Mouse (Mus musculus): ENCODE data around the gene Myo5a. TPM values are rescaled to one million over a fixed set of nuclear protein-coding genes. Genes with fewer than 3 reads are reported as not detected.
A peak's percentile ranks its signal among the peaks of the same experiment; 100 is the strongest.
"Not testable (repeated sequence)": the region's sequence is repeated elsewhere in the genome, so short reads cannot be mapped to it uniquely, and the experiment has no call there.

The Myo5a gene
- polyA plus RNA-seq, 1 experiment from 2014 or later = 18.1 TPM

- Histone ChIP-seq H3K27ac (replicated peaks) (no peak overlapping the region), H3K9me3 (replicated peaks) (no peaks in the 10 kb centered on the region), H3K4me1 (peaks cover 5% of the 10 kb centered on the region), H3K4me3 (no peak overlapping the region), H3K36me3 (no peaks in the 10 kb centered on the region), H3K27me3 (ENCODE audit: low read depth, poor library complexity, severe bottlenecking) (no peaks in the 10 kb centered on the region)
- no peak for DNase-seq (ENCODE audit: low spot score)
- WGBS = 91% methylated on average over 13 of the region's 13 CpGs
Measured at GRCm38 (mm10) chr9:75246080-75246930, 175.5 kb downstream of the Myo5a start.

- peaks cover 5% of the 10 kb centered on the region for H3K4me1 ChIP-seq
- H3K36me3 ChIP-seq = no peaks in the 10 kb centered on the region
- WGBS = 88% methylated on average over 6 of the region's 6 CpGs
- H3K9me3 ChIP-seq (replicated peaks) = no peaks in the 10 kb centered on the region
- no peak for DNase-seq (ENCODE audit: low spot score)
- H3K4me3 ChIP-seq = no peak overlapping the region
- H3K27me3 ChIP-seq (ENCODE audit: low read depth, poor library complexity, severe bottlenecking) = no peaks in the 10 kb centered on the region
- no peak overlapping the region for H3K27ac ChIP-seq (replicated peaks)
Measured at GRCm38 (mm10) chr9:75247870-75248269, 177.1 kb downstream of the Myo5a start.

GRCm38 (mm10) chr9:75248359-75248758 lies 177.5 kb downstream of the Myo5a start:
- 90% methylated on average over 1 of the region's 1 CpGs for WGBS
- DNase-seq (ENCODE audit: low spot score) = no peak
- Histone ChIP-seq H3K9me3 (replicated peaks) (no peaks in the 10 kb centered on the region), H3K36me3 (no peaks in the 10 kb centered on the region), H3K27me3 (ENCODE audit: low read depth, poor library complexity, severe bottlenecking) (no peaks in the 10 kb centered on the region), H3K4me3 (no peak overlapping the region), H3K4me1 (peaks cover 5% of the 10 kb centered on the region), H3K27ac (replicated peaks) (no peak overlapping the region)

- Histone ChIP-seq H3K4me1 (peaks cover 7% of the 10 kb centered on the region), H3K27me3 (ENCODE audit: low read depth, poor library complexity, severe bottlenecking) (no peaks in the 10 kb centered on the region), H3K9me3 (replicated peaks) (no peaks in the 10 kb centered on the region), H3K4me3 (no peak overlapping the region), H3K27ac (replicated peaks) (no peak overlapping the region), H3K36me3 (no peaks in the 10 kb centered on the region)
- DNase-seq (ENCODE audit: low spot score) = no peak
Measured at GRCm38 (mm10) chr9:75248874-75249273, 178.1 kb downstream of the Myo5a start.

- H3K36me3 ChIP-seq; H3K9me3 ChIP-seq (replicated peaks); H3K4me3 ChIP-seq; H3K27me3 ChIP-seq (ENCODE audit: low read depth, poor library complexity, severe bottlenecking); H3K27ac ChIP-seq (replicated peaks); DNase-seq (ENCODE audit: low spot score): not testable (repeated sequence)
- H3K4me1 ChIP-seq = peaks cover 23% of the 10 kb centered on the region
- 84% methylated on average over 6 of the region's 6 CpGs for WGBS
Measured at GRCm38 (mm10) chr9:75253158-75253557, 182.3 kb downstream of the Myo5a start.

GRCm38 (mm10) chr9:75253766-75254165 lies 183.0 kb downstream of the Myo5a start:
- H3K9me3 ChIP-seq (replicated peaks) = no peaks in the 10 kb centered on the region
- no peak for DNase-seq (ENCODE audit: low spot score)
- H3K36me3 ChIP-seq = no peaks in the 10 kb centered on the region
- H3K4me3 ChIP-seq = no peak overlapping the region
- no peaks in the 10 kb centered on the region for H3K27me3 ChIP-seq (ENCODE audit: low read depth, poor library complexity, severe bottlenecking)
- H3K27ac ChIP-seq (replicated peaks) = peak overlapping the region; percentile 11; the same call in 1 of the 2 replicates
- H3K4me1 ChIP-seq = peaks cover 26% of the 10 kb centered on the region
- 49% methylated on average over 3 of the region's 3 CpGs for WGBS

- Histone ChIP-seq H3K27me3 (ENCODE audit: low read depth, poor library complexity, severe bottlenecking) (no peaks in the 10 kb centered on the region), H3K36me3 (no peaks in the 10 kb centered on the region), H3K4me3 (no peak overlapping the region), H3K9me3 (replicated peaks) (no peaks in the 10 kb centered on the region), H3K4me1 (peaks cover 31% of the 10 kb centered on the region), H3K27ac (replicated peaks) (peak overlapping the region; percentile 11)
- WGBS = 68% methylated on average over 13 of the region's 13 CpGs
- peak; percentile 42 for DNase-seq (ENCODE audit: low spot score)
Measured at GRCm38 (mm10) chr9:75254196-75254955, 183.6 kb downstream of the Myo5a start.

GRCm38 (mm10) chr9:75255820-75256545 lies 185.2 kb downstream of the Myo5a start:
- H3K27me3 ChIP-seq (ENCODE audit: low read depth, poor library complexity, severe bottlenecking) = no peaks in the 10 kb centered on the region
- 0 out of 2 replicates have a peak, but pooled peaks cover 3% of the 10 kb centered on the region for H3K9me3 ChIP-seq (replicated peaks)
- H3K4me3 ChIP-seq = no peak overlapping the region
- 0 out of 2 replicates have a peak overlapping the region, but pooled peaks have one; percentile 28 for H3K27ac ChIP-seq (replicated peaks)
- peaks cover 37% of the 10 kb centered on the region for H3K4me1 ChIP-seq
- H3K36me3 ChIP-seq = no peaks in the 10 kb centered on the region
- WGBS = 90% methylated on average over 14 of the region's 14 CpGs
- DNase-seq (ENCODE audit: low spot score) = no peak

GRCm38 (mm10) chr9:75258792-75259191 lies 188.0 kb downstream of the Myo5a start:
- DNase-seq (ENCODE audit: low spot score) = no peak
- peaks cover 62% of the 10 kb centered on the region for H3K4me1 ChIP-seq
- 63% methylated on average over 4 of the region's 4 CpGs for WGBS
- no peaks in the 10 kb centered on the region for H3K27me3 ChIP-seq (ENCODE audit: low read depth, poor library complexity, severe bottlenecking)
- H3K36me3 ChIP-seq = no peaks in the 10 kb centered on the region
- H3K4me3 ChIP-seq = no peak overlapping the region
- H3K27ac ChIP-seq (replicated peaks) = peak overlapping the region; percentile 65
- 0 out of 2 replicates have a peak, but pooled peaks cover 3% of the 10 kb centered on the region for H3K9me3 ChIP-seq (replicated peaks)

GRCm38 (mm10) chr9:75259656-75260055 lies 188.8 kb downstream of the Myo5a start:
- Histone ChIP-seq H3K27ac (replicated peaks) (no peak overlapping the region), H3K9me3 (replicated peaks) (0 out of 2 replicates have a peak, but pooled peaks cover 3% of the 10 kb centered on the region), H3K4me1 (peaks cover 60% of the 10 kb centered on the region), H3K4me3 (no peak overlapping the region), H3K36me3 (no peaks in the 10 kb centered on the region), H3K27me3 (ENCODE audit: low read depth, poor library complexity, severe bottlenecking) (no peaks in the 10 kb centered on the region)
- no peak for DNase-seq (ENCODE audit: low spot score)
- WGBS = 88% methylated on average over 4 of the region's 4 CpGs

GRCm38 (mm10) chr9:75261332-75261872 lies 190.6 kb downstream of the Myo5a start:
- peak overlapping the region; percentile 17 for H3K4me3 ChIP-seq
- DNase-seq (ENCODE audit: low spot score) = peak; percentile 80
- peak overlapping the region; percentile 88 for H3K27ac ChIP-seq (replicated peaks)
- peaks cover 49% of the 10 kb centered on the region for H3K4me1 ChIP-seq
- 0 out of 2 replicates have a peak, but pooled peaks cover 3% of the 10 kb centered on the region for H3K9me3 ChIP-seq (replicated peaks)
- 4% methylated on average over 8 of the region's 8 CpGs for WGBS
- no peaks in the 10 kb centered on the region for H3K36me3 ChIP-seq
- no peaks in the 10 kb centered on the region for H3K27me3 ChIP-seq (ENCODE audit: low read depth, poor library complexity, severe bottlenecking)

GRCm38 (mm10) chr9:75262235-75262826 lies 191.5 kb downstream of the Myo5a start:
- DNase-seq (ENCODE audit: low spot score) = no peak
- Histone ChIP-seq H3K27ac (replicated peaks) (peak overlapping the region; percentile 88), H3K9me3 (replicated peaks) (0 out of 2 replicates have a peak, but pooled peaks cover 3% of the 10 kb centered on the region), H3K4me1 (peaks cover 49% of the 10 kb centered on the region), H3K27me3 (ENCODE audit: low read depth, poor library complexity, severe bottlenecking) (no peaks in the 10 kb centered on the region), H3K4me3 (no peak overlapping the region), H3K36me3 (no peaks in the 10 kb centered on the region)
- WGBS = 71% methylated on average over 8 of the region's 8 CpGs

Data from midbrain, embryonic 10.5 days (tissue).